Mouse (Mus musculus) T-helper 1 cell (primary cell): Measurements from ENCODE around the gene Mfap1a.
"Not testable (repeated sequence)": the region's sequence is repeated elsewhere in the genome, so short reads cannot be mapped to it uniquely, and the experiment has no call there.

Experiments used
- in situ Hi-C: fragments of 300-600 bp; cut with MboI, MseI; formaldehyde crosslinking; loops from one replicate; pipeline ENCODE4 v1.15.1; 2025; ENCODE audit warnings: high pct_unique_total_duplicates

Gene Mfap1a

DNA sequence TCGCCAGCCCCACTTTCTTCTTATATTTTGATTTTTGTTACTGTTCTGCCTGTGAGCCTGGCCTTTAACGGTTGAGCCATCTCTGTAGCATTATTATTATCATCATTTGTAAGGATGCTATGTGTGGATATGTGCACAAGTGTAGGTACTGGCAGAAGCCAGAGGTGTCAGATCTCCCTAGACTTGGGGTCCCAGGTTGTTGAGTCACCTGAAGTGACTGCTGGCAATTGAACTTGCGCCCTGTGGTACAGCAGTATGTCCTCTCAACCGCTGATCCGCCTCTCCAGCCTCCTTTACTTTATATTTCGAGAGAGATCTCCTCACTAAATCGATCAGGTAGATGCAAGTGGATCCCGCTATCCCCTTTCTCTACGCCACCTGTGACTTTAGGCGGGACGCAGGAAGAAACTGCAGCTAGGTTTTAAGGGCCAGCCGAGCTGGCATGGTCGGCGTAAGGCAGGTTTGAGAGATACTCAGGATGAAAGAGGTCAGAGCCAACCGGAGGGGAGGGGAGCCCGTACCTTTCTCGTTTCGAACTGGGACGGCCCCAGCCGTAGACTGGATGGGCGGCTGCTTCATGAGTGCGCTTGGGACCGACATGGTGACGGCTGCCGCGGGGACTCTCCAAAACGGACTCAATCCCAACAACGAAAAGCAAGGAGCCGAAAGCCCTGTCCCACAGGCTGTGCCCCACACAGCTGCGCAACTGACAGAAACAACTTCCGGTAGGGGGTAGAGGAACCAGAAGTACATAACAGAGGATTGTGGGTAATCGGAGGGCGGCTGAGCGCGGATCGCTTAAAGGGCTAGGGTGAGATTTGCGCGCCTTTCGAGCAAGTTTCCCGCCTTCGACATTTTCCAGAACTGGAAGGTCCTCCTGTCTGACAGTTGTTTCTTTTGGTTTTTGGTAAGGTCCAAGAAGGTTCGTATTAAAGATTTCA, at the start of gene Mfap1a, which contains the start of gene Wdr76:
TSS of gene Mfap1a (minus strand) at position 724 of the 941 bp plus-strand sequence.
TSS of gene Wdr76 (plus strand) at position 782 of the 941 bp plus-strand sequence.
- in situ Hi-C loops: loop anchor here (5.0 kb wide), 1 partner anchor 34 kb away; the partner anchor contains the start of gene Mfap1b

DNA sequence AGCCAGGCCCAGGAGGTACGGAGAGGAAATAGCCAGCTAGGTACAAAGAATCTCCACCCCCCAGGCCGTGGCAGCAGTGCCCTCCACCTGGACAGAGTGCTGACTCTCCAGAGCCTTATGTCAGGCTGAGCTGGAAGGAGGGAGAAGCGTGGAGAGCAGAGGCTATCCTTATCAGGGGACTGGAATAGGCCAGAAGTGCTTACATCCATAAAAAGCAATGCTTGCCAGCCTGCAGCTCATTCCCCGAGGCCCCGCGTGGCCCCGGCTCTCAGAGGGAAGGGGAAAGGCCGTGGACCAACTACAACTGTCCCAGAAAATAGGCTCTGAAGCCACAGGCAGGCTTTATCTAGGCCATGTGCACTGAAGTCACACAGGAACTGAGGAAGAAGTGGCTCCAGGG, 44.8 kb upstream of the Mfap1a start:
- in situ Hi-C loops: no loop called here

DNA sequence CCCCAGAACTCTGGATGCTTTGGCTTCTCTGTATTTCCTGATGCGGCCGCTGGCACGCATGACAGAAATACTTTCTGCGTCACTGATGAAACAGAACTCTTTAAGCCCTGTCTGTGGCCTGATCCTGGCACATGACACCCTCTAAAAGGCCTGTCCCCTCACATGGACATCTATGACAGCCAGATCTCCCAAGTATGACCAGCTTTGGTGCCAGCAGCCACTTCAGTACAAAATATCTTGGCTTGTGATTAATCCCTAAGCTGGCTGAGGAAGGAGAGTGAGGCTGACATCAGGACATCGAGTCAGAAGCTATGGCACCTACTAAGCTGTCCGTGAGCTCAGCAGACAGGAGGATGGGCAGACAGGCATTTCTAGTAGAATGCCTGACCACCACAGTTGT, 43.2 kb upstream of the Mfap1a start:
- in situ Hi-C loops: no loop called here

DNA sequence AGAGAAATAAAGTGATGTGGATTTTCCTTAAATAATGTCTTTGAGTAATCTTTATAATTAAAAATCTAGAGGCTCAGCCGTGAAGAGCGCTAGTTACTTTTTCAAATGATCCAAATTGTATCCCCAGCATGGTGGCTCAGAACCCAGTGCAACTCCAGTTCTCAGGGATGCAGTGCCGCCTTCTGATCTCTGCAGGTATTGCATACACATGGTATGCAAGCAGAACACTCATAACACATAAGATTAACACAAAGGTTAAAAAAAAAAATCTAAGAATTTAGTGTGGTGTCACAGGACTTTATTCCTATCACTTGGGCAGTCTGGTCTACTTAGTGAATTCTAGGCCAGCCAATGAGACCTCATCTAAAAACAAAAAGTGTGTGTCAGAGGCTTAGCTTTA, 38.4 kb upstream of the Mfap1a start:
- in situ Hi-C loops: no loop called here

DNA sequence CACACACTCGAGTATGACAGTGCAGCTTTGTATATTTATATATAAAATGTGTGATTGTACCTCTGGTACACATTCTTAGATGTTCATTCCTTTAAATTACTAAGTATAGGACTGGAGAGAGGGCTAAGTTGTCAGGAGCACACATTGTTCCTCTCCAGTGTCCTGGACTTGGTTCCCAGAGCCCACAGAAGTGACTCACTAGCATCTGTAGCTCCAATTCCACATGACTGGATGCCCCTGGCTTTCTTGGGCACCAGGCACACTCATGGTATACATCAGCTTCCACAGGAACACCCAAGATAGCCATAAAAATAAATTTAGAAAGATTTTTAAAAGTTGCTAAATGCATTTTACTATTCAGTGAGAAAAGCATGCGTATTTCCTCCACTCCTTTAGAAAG, 18.6 kb upstream of the Mfap1a start:
- in situ Hi-C loops: no loop called here

DNA sequence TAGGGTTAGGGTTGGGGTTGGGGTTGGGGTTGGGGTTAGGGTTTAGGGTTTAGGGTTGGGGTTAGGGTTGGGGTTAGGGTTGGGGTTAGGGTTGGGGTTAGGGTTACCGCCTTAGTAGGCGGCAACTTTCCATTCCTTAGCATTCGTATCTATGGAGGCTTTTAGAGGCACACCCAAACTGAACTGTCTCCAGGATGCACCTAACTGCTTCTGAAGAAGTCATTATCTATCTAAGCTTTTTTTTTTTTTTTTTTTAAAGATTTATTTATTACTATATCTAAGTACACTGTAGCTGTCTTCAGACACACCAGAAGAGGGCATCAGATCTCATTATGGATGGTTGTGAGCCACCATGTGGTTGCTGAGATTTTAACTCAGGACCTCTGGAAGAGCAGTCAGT, 16.4 kb upstream of the Mfap1a start:
- in situ Hi-C loops: not testable (repeated sequence)

DNA sequence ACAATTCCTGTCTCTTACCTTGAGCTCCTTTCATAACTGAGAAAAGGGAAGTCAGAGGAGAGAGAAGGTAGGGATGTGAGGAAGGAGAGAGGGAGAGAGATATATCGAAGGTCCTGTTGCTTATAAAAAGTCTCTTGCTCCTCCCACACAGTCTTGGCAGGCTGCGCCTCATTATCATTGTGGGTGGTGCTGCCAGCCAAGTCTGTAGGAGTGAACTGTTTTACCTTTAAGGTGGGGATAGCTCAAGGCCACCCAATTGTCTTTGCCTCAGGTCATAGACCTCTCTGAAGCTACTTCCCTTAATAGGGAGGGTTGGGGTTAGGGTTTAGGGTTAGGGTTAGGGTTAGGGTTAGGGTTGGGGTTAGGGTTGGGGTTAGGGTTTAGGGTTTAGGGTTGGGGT, 15.5 kb upstream of the Mfap1a start:
- in situ Hi-C loops: no loop called here

DNA sequence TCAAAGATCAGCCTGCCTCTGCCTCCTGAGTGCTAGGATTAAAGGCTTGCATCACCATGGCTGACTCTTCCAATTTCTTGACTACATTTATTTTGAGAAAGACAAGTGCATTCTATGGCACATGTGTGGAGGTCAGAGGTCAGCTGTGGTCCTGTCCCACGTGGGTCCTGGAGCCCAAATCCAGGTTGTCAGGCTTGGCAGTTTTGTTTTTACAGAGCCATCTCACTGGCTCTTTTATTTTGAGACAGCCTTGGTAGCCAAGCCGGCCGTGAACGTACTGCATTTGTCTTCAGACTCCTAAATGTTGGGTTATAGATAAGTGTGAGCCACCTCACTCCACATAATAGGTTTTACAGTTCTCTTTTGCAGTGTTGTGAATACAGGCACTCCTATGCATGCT, 12.2 kb upstream of the Mfap1a start:
- in situ Hi-C loops: not testable (repeated sequence)

DNA sequence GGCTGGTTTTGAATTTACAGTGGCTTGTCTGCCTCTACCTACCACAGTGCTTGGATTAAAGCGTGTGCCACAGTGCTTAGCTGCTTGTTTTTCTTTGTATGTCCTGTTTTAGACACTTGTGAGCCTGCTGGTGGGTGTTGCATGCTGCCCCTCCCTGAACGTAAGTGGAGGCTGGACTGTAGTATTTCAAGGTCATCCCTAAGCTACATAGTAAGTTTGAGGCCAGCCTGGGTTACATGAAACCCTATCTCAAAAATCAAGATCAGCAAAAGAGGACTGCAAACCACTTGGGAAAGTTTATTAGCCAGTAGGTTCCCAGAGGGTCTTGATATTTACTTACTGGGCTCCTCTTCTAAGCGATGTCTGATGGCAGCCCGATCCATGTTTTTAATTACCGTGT, 11.6 kb upstream of the Mfap1a start:
- in situ Hi-C loops: no loop called here

DNA sequence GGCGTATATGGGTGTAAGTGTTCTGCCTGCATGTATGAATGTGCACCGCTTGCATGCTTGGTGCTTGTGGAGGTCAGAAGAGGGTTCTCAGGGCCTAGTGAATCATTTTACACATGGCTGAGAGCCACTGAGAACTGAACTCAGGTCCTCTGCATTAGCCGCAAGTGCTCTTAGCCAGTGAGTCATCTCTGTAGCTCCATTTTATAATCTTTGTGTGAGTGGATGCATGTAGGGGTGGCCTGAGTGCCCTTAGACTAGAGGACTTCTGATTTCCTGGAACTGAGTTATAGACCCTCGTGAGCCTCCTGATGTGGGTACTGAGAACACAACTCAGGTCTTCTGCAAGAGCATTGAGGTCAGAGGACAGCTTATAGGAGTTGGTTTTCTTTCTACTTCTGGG, 7.7 kb upstream of the Mfap1a start:
- in situ Hi-C loops: no loop called here

DNA sequence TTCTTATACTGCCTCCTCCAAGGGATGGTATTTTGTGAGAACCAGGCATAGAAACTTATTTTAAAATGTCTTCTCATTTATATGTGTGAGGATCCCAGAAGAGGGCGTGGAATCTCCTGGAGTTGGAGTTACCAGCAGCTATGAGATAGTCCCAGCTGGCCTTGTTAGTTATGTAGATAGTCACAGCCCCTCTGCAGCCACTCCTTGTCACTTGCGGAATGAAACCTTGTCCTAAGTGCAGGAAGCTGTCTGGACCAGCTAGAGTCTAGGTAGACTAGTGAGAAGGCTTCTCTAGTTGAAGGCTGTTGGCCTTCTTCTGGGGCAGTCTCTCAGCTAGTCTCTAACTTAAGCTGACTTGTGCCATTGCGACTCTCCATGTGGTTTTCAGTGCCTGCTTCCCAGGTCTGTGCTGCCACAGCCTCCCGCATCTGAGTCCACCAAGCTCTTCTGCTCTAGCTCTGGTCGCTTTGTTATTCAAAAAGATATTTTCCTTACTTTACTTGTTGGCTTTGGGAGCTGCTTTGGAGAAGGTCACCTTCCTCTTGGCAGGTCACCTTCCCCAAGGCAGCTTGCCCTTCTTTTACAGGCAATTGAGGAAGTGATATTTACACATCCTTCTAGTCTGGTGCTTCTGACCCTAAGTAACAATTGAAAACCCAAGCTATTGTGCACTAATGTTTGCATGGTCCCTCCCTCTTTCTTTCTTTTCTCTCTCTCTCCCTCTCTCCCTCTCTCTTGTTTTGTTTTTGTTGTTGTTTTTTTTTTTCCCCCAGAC, 6.7 kb upstream of the Mfap1a start:
- in situ Hi-C loops: not testable (repeated sequence)

DNA sequence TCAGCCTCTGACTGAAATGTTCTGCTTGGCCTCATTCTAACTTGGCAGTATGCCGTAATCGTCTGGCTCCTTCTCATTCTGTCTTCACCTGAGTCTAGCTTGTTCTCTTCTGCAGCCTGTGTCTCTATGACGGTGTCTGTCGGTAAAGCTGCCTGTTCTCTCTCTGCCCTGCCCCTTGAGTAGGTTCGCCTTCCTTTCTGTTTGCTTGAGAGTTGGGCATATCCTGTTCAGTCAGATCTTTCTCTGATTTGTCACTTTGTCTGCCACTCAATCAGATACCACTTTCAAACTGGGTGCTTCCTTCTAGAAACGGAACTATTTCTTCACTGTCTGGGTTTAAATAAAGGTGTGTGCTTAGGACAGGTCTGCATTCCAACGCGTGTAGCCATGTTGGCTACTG, 4.9 kb upstream of the Mfap1a start:
- in situ Hi-C loops: no loop called here

DNA sequence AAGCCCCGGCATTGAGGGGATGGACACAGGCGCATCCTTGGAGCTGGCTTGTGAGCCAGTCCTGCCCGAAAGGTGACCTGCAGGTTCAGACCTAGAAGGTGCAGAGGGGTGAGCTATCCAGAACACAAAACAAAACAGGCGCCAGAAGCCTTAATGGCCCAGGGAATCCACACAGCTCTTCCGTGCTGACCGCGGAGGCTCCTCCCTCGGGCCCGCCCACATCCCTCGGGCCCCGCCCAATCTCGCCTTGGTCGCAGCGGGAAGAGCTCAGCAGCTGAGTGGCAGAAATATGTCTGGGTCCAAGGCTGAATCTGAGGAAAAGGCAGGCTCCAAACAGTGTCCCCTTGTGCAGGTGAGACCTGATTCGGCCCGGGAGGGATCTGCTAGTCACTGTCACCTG, 3.1 kb upstream of the Mfap1a start:
- in situ Hi-C loops: loop anchor here (5.0 kb wide), 1 partner anchor 37 kb away; the partner anchor contains the start of gene Mfap1b

DNA sequence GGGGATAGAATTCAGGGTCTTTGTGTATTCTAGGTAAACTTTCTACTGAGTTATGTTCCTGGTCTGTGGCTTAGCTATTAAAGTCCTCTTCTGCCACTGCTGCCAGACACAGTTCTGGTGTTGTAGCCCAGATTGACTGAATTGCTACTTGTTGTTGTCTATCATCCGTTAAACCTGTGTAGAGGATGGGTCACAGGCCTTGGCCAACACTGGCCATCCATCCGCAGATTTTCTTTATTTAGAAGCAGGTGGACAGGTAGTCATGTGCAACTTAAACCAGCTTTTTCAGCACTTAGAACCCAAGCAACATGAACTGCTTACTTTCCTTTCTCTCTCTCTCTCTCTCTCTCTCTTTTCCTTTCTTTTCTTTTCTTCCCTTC, 1.5 kb upstream of the Mfap1a start:
- in situ Hi-C loops: loop anchor here (5.0 kb wide), 1 partner anchor 36 kb away; the partner anchor contains the start of gene Mfap1b

DNA sequence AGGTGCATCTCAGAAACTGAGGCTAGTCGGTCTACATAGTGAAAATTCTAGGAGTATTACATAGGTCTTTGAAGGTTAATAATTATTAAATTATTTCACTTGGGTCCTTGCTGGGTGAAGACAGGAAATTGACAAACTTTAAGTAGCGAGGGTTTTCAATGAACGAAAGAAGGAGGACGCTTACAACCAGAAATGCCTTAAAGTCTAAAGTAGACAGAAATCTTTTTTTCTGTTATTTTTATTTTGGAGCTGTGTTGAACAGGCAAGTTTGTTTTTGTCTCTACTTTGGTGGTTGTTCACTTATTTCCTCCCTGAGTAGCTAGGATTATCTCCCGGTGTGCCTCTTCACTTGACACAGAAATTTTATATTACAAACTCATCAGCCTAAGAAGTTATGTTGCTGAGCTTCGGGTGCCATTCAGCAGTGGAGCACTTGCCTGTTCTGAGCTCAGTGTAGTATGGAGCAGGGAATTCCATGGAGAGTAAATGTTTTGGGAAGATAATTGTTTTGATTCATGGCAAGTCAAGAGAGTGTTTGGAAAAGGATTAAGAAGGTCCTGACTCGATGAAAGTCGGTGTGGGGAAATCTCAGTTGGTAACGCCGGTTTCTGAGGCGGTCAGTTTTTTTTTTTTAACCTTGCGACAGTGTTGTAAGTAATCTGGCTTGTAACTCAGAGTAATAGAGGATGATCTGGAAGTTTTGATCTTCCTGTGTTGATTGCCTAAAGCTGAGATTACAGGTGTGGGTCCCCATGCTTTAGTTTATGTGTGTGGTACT, 897 bp upstream of the Mfap1a start:
- in situ Hi-C loops: loop anchor here (5.0 kb wide), 1 partner anchor 35 kb away; the partner anchor contains the start of gene Mfap1b

DNA sequence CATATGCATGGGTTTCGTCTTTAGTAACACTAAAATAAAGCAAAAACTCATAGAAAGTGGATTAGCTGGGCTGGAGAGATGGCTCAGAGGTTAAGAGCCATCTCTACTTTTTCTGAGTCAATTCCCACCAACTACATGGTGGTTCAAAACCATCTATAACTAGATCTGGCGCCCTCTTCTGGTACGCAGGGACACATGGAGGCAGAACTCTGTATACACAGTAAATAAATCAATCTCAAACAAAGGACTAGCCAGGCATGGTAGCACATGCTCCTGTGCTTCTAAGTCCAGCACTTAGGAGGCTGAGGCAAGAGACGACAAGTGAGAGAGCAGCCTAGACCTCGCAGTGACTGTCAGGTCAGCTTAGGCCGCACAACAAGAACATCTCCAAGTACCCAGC, 4.9 kb downstream of the Mfap1a start:
- in situ Hi-C loops: not testable (repeated sequence)

DNA sequence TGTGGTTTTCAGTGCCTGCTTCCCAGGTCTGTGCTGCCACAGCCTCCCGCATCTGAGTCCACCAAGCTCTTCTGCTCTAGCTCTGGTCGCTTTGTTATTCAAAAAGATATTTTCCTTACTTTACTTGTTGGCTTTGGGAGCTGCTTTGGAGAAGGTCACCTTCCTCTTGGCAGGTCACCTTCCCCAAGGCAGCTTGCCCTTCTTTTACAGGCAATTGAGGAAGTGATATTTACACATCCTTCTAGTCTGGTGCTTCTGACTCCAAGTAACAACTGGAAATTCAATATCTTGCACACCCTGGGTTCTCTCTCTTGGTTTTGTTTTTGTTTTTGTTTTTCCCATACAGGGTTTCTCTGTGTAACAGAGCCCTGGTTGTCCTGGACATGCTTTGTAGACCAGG, 22.1 kb downstream of the Mfap1a start:
- in situ Hi-C loops: not testable (repeated sequence)

DNA sequence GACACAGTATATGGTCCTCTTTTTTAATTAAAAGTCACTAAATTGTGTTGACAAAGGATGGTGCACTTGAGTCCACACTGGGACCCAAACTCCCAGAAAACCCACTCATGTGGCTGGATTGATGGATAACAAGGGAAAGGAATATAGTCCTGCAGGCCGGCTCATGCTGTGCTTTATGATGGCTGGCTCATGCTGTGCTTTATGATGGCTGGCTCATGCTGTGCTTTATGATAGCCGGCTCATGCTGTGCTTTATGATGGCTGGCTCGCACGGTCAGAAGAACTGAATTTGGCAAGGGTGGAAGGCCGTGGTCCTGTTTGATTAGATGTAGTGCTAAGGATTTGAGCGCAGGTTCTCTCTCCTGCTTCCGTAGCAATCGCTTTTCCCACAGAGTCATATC, 22.9 kb downstream of the Mfap1a start:
- in situ Hi-C loops: no loop called here

DNA sequence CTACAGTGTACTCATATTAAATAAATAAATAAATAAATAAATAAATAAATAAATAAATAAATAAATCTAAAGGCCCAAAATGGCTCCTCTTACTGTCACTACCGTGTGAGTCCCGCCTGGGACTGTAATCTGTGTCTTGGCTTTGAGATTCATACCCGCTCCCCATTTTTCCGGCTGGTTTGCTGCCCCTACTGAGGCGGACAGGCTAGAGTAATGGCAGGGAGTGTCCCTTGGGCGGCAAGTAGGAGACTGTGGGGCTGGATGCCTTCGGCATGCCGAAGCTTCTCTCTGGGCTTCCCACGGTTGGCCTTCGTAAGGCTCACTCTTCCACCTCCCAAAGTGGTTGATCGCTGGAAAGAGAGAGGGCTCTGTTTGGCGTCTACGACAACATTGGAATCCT, 25.5 kb downstream of the Mfap1a start:
- in situ Hi-C loops: not testable (repeated sequence)

DNA sequence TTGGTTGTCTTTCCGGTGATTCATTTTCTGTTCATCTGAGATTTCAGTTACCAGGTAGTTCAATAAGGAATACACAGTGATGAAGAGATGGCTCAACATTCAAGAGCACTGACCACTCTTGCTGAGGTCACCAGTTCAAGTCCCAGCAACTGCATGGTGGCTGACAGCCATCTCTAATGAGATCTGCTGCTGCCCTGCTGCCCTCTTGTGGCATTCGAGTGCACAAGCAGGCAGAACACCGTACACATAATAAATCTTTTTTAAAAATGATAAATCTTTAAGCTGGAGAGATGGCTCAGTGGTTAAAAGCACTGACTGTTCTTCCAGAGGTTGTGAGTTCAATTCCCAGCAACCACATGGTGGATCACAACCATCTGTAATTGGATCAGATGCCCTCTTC, 26.0 kb downstream of the Mfap1a start:
- in situ Hi-C loops: no loop called here

DNA sequence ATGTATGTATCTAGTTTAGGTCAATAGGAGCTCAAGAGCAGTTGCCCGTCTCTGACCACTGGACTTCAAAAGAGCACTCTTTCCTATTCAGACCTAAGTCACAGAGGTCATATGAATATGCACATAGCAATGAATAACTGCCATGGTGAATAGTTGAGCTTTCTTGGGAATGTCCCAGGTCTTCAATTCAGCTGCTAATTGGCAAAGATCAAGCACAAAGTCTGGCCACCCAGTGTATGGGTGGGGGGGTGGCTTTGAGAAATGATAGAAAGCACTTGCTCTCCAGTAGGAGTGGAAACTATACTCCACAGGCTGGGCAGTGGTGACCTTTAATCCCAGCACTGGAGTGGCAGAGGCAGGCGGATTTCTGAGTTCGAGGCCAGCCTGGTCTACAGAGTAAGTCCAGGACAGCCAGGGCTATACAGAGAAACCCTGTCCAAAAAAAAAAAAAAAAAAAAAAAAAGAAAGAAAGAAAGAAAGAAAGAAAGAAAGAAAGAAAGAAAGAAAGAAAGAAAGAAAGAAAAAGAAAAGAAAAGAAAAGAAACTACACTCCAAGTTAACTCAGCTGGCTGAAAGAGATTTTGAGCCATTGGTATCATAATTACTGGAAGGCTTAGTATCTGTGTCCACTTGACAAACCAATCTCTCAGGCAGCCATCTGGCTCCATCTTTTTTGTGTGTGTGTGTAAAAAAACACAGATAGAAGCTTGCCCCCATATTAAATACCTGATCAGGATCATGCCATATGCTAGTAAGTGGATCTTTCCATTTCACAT, 28.8 kb downstream of the Mfap1a start:
- in situ Hi-C loops: no loop called here
